Mouse (Mus musculus): ENCODE data around the gene Fgf22.
A peak's percentile ranks its signal among the peaks of the same experiment; 100 is the strongest.

Fgf22 gene

GRCm38 (mm10) chr10:79767372-79768244 is 12.7 kb downstream of the Fgf22 start:
- peak; percentile 93 for DNase-seq (ENCODE audit: low spot score)

- DNase-seq (ENCODE audit: low spot score) = peak; percentile 71
Measured at GRCm38 (mm10) chr10:79768400-79768799, 13.5 kb downstream of the Fgf22 start.

- DNase-seq (ENCODE audit: low spot score) = no peak
Measured at GRCm38 (mm10) chr10:79769329-79769728, 14.5 kb downstream of the Fgf22 start.

- DNase-seq (ENCODE audit: low spot score) = no peak
Measured at GRCm38 (mm10) chr10:79772320-79772719, 17.4 kb downstream of the Fgf22 start.

- DNase-seq (ENCODE audit: low spot score) = no peak
Measured at GRCm38 (mm10) chr10:79773208-79773607, 18.3 kb downstream of the Fgf22 start.

GRCm38 (mm10) chr10:79774486-79775279 is 19.8 kb downstream of the Fgf22 start:
- DNase-seq (ENCODE audit: low spot score) = no peak

- DNase-seq (ENCODE audit: low spot score) = peak; percentile 41
Measured at GRCm38 (mm10) chr10:79777103-79777531, 22.2 kb downstream of the Fgf22 start, which contains the start of gene Fstl3. Gene Fstl3 (plus strand): TSS chr10:79777272.

- peak; percentile 42 for DNase-seq (ENCODE audit: low spot score)
Measured at GRCm38 (mm10) chr10:79778006-79778405, 23.1 kb downstream of the Fgf22 start.

- DNase-seq (ENCODE audit: low spot score) = no peak
Measured at GRCm38 (mm10) chr10:79779193-79779592, 24.3 kb downstream of the Fgf22 start.

GRCm38 (mm10) chr10:79779784-79780663 is 25.1 kb downstream of the Fgf22 start:
- DNase-seq (ENCODE audit: low spot score) = peak; percentile 95

GRCm38 (mm10) chr10:79780664-79781015 is 25.8 kb downstream of the Fgf22 start:
- no peak for DNase-seq (ENCODE audit: low spot score)

- DNase-seq (ENCODE audit: low spot score) = no peak
Measured at GRCm38 (mm10) chr10:79781139-79781538, 26.3 kb downstream of the Fgf22 start.

- no peak for DNase-seq (ENCODE audit: low spot score)
Measured at GRCm38 (mm10) chr10:79781956-79782355, 27.1 kb downstream of the Fgf22 start.

- DNase-seq (ENCODE audit: low spot score) = no peak
Measured at GRCm38 (mm10) chr10:79783050-79783449, 28.2 kb downstream of the Fgf22 start.

- DNase-seq (ENCODE audit: low spot score) = no peak
Measured at GRCm38 (mm10) chr10:79783920-79784800, 29.3 kb downstream of the Fgf22 start.

GRCm38 (mm10) chr10:79788386-79789158 is 33.7 kb downstream of the Fgf22 start:
- DNase-seq (ENCODE audit: low spot score) = peak; percentile 60

- no peak for DNase-seq (ENCODE audit: low spot score)
Measured at GRCm38 (mm10) chr10:79789581-79789980, 34.7 kb downstream of the Fgf22 start.

GRCm38 (mm10) chr10:79790861-79791260 is 36.0 kb downstream of the Fgf22 start, which contains the start of gene Prss57:
Gene Prss57 (minus strand): TSS chr10:79790961.
- DNase-seq (ENCODE audit: low spot score) = no peak

- no peak for DNase-seq (ENCODE audit: low spot score)
Measured at GRCm38 (mm10) chr10:79792339-79793040, 37.6 kb downstream of the Fgf22 start.

Measured in ovary, postnatal 36 days (tissue).